Mouse (Mus musculus): Measurements from ENCODE around the gene Rabgef1. TPM values are rescaled to one million over a fixed set of nuclear protein-coding genes. Genes with fewer than 3 reads are reported as not detected.

Gene Rabgef1
- polyA plus RNA-seq, 1 experiment from 2014 or later, result 19.7 TPM

- Histone ChIP-seq H3K36me3 (replicated peaks; ENCODE audit: insufficient read depth, low read length) (no peaks in the 10 kb centered on the region), H3K9ac (replicated peaks) (no peak overlapping the region), H3K4me1 (ENCODE audit: insufficient read depth) (peaks cover 6% of the 10 kb centered on the region), H3K27me3 (ENCODE audit: insufficient read depth, low read length) (no peaks in the 10 kb centered on the region), H3K4me3 (ENCODE audit: low read depth, low read length) (no peak overlapping the region), H3K4me2 (ENCODE audit: low read depth, low read length) (no peak overlapping the region), H3K9me3 (ENCODE audit: low read length) (no peaks in the 10 kb centered on the region), H3K27ac (ENCODE audit: low read depth) (no peak overlapping the region)
- DNase-seq (peak; percentile 85), ATAC-seq (no peak)
- TF ChIP-seq EP300 (IDR thresholded peaks at IDR 0.05; ENCODE audit: low read depth), result no peak
- TF ChIP-seq CTCF (IDR thresholded peaks at IDR 0.05; ENCODE audit: low read depth), result peak; percentile 93
- 25% methylated on average over 8 of the region's 8 CpGs for WGBS (ENCODE audit: insufficient replicate concordance)
Measured at GRCm38 (mm10) chr5:130139393-130139792, 32.2 kb upstream of the Rabgef1 start.

GRCm38 (mm10) chr5:130141138-130141537 lies 30.5 kb upstream of the Rabgef1 start:
- H3K27me3 ChIP-seq (ENCODE audit: insufficient read depth, low read length), result no peaks in the 10 kb centered on the region
- H3K36me3 ChIP-seq (replicated peaks; ENCODE audit: insufficient read depth, low read length), result no peaks in the 10 kb centered on the region
- TF ChIP-seq EP300 (IDR thresholded peaks at IDR 0.05; ENCODE audit: low read depth), result no peak
- TF ChIP-seq CTCF (IDR thresholded peaks at IDR 0.05; ENCODE audit: low read depth), result no peak
- 69% methylated on average over 5 of the region's 5 CpGs for WGBS (ENCODE audit: insufficient replicate concordance)
- H3K27ac ChIP-seq (ENCODE audit: low read depth), result no peak overlapping the region
- DNase-seq, result no peak
- H3K9me3 ChIP-seq (ENCODE audit: low read length), result no peaks in the 10 kb centered on the region
- H3K4me3 ChIP-seq (ENCODE audit: low read depth, low read length), result no peak overlapping the region
- no peak overlapping the region for H3K9ac ChIP-seq (replicated peaks)
- peaks cover 18% of the 10 kb centered on the region for H3K4me1 ChIP-seq (ENCODE audit: insufficient read depth)
- ATAC-seq, result no peak
- no peak overlapping the region for H3K4me2 ChIP-seq (ENCODE audit: low read depth, low read length)

GRCm38 (mm10) chr5:130142041-130142440 lies 29.6 kb upstream of the Rabgef1 start:
- 69% methylated on average over 4 of the region's 4 CpGs for WGBS (ENCODE audit: insufficient replicate concordance)
- no peak overlapping the region for H3K27ac ChIP-seq (ENCODE audit: low read depth)
- H3K4me1 ChIP-seq (ENCODE audit: insufficient read depth), result peaks cover 18% of the 10 kb centered on the region
- H3K4me3 ChIP-seq (ENCODE audit: low read depth, low read length), result no peak overlapping the region
- H3K9ac ChIP-seq (replicated peaks), result no peak overlapping the region
- H3K36me3 ChIP-seq (replicated peaks; ENCODE audit: insufficient read depth, low read length), result no peaks in the 10 kb centered on the region
- ATAC-seq, result no peak
- DNase-seq, result no peak
- no peaks in the 10 kb centered on the region for H3K9me3 ChIP-seq (ENCODE audit: low read length)
- no peak overlapping the region for H3K4me2 ChIP-seq (ENCODE audit: low read depth, low read length)
- TF ChIP-seq CTCF (IDR thresholded peaks at IDR 0.05; ENCODE audit: low read depth), result no peak
- TF ChIP-seq EP300 (IDR thresholded peaks at IDR 0.05; ENCODE audit: low read depth), result no peak
- no peaks in the 10 kb centered on the region for H3K27me3 ChIP-seq (ENCODE audit: insufficient read depth, low read length)

- H3K27ac ChIP-seq (ENCODE audit: low read depth), result peak overlapping the region; percentile 93; the same call in 1 of the 2 replicates
- ATAC-seq (no peak), DNase-seq (no peak)
- H3K27me3 ChIP-seq (ENCODE audit: insufficient read depth, low read length), result no peaks in the 10 kb centered on the region
- peak overlapping the region; percentile 99; the same call in 1 of the 2 replicates for H3K4me2 ChIP-seq (ENCODE audit: low read depth, low read length)
- peaks cover 2% of the 10 kb centered on the region; the same call in 1 of the 2 replicates for H3K36me3 ChIP-seq (replicated peaks; ENCODE audit: insufficient read depth, low read length)
- H3K4me3 ChIP-seq (ENCODE audit: low read depth, low read length), result no peak overlapping the region
- no peak for TF ChIP-seq CTCF (IDR thresholded peaks at IDR 0.05; ENCODE audit: low read depth)
- no peak for TF ChIP-seq EP300 (IDR thresholded peaks at IDR 0.05; ENCODE audit: low read depth)
- H3K9ac ChIP-seq (replicated peaks), result no peak overlapping the region
- peaks cover 18% of the 10 kb centered on the region for H3K4me1 ChIP-seq (ENCODE audit: insufficient read depth)
- H3K9me3 ChIP-seq (ENCODE audit: low read length), result no peaks in the 10 kb centered on the region
- WGBS (ENCODE audit: insufficient replicate concordance), result 85% methylated on average over 7 of the region's 7 CpGs
Measured at GRCm38 (mm10) chr5:130143101-130143500, 28.5 kb upstream of the Rabgef1 start.

- Histone ChIP-seq H3K4me3 (ENCODE audit: low read depth, low read length) (peak overlapping the region; percentile 81), H3K36me3 (replicated peaks; ENCODE audit: insufficient read depth, low read length) (peaks cover 9% of the 10 kb centered on the region), H3K9me3 (ENCODE audit: low read length) (no peaks in the 10 kb centered on the region), H3K9ac (replicated peaks) (peak overlapping the region; percentile 88), H3K4me2 (ENCODE audit: low read depth, low read length) (peak overlapping the region; percentile 99), H3K27ac (ENCODE audit: low read depth) (peak overlapping the region; percentile 93), H3K27me3 (ENCODE audit: insufficient read depth, low read length) (no peaks in the 10 kb centered on the region), H3K4me1 (ENCODE audit: insufficient read depth) (peaks cover 18% of the 10 kb centered on the region)
- no peak for TF ChIP-seq EP300 (IDR thresholded peaks at IDR 0.05; ENCODE audit: low read depth)
- TF ChIP-seq CTCF (IDR thresholded peaks at IDR 0.05; ENCODE audit: low read depth), result no peak
- ATAC-seq (peak; percentile 28), DNase-seq (peak; percentile 81)
- WGBS (ENCODE audit: insufficient replicate concordance), result 4% methylated on average over 20 of the region's 20 CpGs
Measured at GRCm38 (mm10) chr5:130143977-130144333, 27.6 kb upstream of the Rabgef1 start.

GRCm38 (mm10) chr5:130144334-130145312 lies 27.0 kb upstream of the Rabgef1 start, which contains the start of gene Kctd7:
TSS of gene Kctd7 (plus strand) at chr5:130144861.
- Histone ChIP-seq H3K9me3 (ENCODE audit: low read length) (no peaks in the 10 kb centered on the region), H3K27ac (ENCODE audit: low read depth) (peak within 1 kb of the TSS; percentile 93), H3K4me1 (ENCODE audit: insufficient read depth) (peaks cover 18% of the 10 kb centered on the region), H3K4me3 (ENCODE audit: low read depth, low read length) (peak within 1 kb of the TSS; percentile 81), H3K27me3 (ENCODE audit: insufficient read depth, low read length) (no peaks in the 10 kb centered on the region), H3K4me2 (ENCODE audit: low read depth, low read length) (peak within 1 kb of the TSS; percentile 99), H3K36me3 (replicated peaks; ENCODE audit: insufficient read depth, low read length) (peaks cover 9% of the 10 kb centered on the region), H3K9ac (replicated peaks) (peak within 1 kb of the TSS; percentile 88)
- DNase-seq, result peak; percentile 93
- under 1% methylated on average over 64 of the region's 66 CpGs for WGBS (ENCODE audit: insufficient replicate concordance)
- TF ChIP-seq CTCF (IDR thresholded peaks at IDR 0.05; ENCODE audit: low read depth), result peak; percentile 64
- TF ChIP-seq EP300 (IDR thresholded peaks at IDR 0.05; ENCODE audit: low read depth), result peak; percentile 91
- ATAC-seq, result peak; percentile 93

Data from liver, postnatal 0 days (tissue).